Mouse (Mus musculus): ENCODE data around the gene Dclre1b.
"Not testable (repeated sequence)": the region's sequence is repeated elsewhere in the genome, so short reads cannot be mapped to it uniquely, and the experiment has no call there.

- TF ChIP-seq POLR2A (IDR thresholded peaks at IDR 0.05; ENCODE audit: insufficient read length, low read depth); REST (IDR thresholded peaks at IDR 0.05; ENCODE audit: insufficient read depth, insufficient read length): not testable (repeated sequence)
Measured at GRCm38 (mm10) chr3:103792111-103792406, 17.2 kb downstream of the Dclre1b start.

Measured in myocyte (in vitro differentiated cells).